8 mouse cellular contexts compared by ENCODE assay signal in genomic region chr5:121843138-121843905, GRCm38 (mm10). TPM values are rescaled to one million over a fixed set of nuclear protein-coding genes. Genes with fewer than 3 reads are reported as not detected.
DNase-seq lines count a peak whose midpoint lies in the region; ATAC-seq and TF ChIP-seq lines count a peak whose summit lies in the region.

No protein-coding gene starts in this region.

- intact Hi-C loops in gastrocnemius, adult 2 months (cut with DNase I), result loop anchor here (2.0 to 10.0 kb wide), 2 partner anchors 49 to 215 kb away; no protein-coding TSS in a partner anchor

- peak overlapping the region; percentile 73 for H3K4me3 ChIP-seq in gastrocnemius, adult 2 months
- peak overlapping the region; percentile 18 for H3K4me3 ChIP-seq in C2C12 (ENCODE audit: insufficient read depth, poor library complexity, severe bottlenecking)
- peak overlapping the region; percentile 44 for H3K4me3 ChIP-seq in forebrain, embryonic 13.5 days
- H3K4me3 ChIP-seq in liver, embryonic 12.5 days, result peak overlapping the region; percentile 61
- peak overlapping the region; percentile 54 for H3K4me3 ChIP-seq in stomach, embryonic 16.5 days (replicated peaks; ENCODE audit: low read length)

- H3K4me1 ChIP-seq in forebrain, embryonic 13.5 days, result peaks cover 27% of the 10 kb centered on the region
- H3K4me1 ChIP-seq in liver, embryonic 12.5 days, result peaks cover 51% of the 10 kb centered on the region
- peaks cover 15% of the 10 kb centered on the region for H3K4me1 ChIP-seq in stomach, embryonic 16.5 days (ENCODE audit: control insufficient read depth, insufficient read depth, low read length)

- peak overlapping the region; percentile 83 for H3K27ac ChIP-seq in gastrocnemius, adult 2 months
- H3K27ac ChIP-seq in forebrain, embryonic 13.5 days, result no peak overlapping the region
- no peak overlapping the region for H3K27ac ChIP-seq in liver, embryonic 12.5 days
- no peak overlapping the region for H3K27ac ChIP-seq in stomach, embryonic 16.5 days (ENCODE audit: low read length)

- no peak for TF ChIP-seq CTCF in gastrocnemius, adult 2 months (IDR thresholded peaks at IDR 0.05)
- no peak for TF ChIP-seq CTCF in C2C12 (IDR thresholded peaks at IDR 0.05; ENCODE audit: control insufficient read depth, insufficient read depth, insufficient read length)

- WGBS in forebrain, embryonic 13.5 days, result 14% methylated on average over 17 of the region's 17 CpGs
- 12% methylated on average over 17 of the region's 17 CpGs for WGBS in liver, embryonic 12.5 days (ENCODE audit: insufficient replicate concordance)
- 14% methylated on average over 17 of the region's 17 CpGs for WGBS in stomach, embryonic 16.5 days

- H3K27me3 ChIP-seq in C2C12 (ENCODE audit: control insufficient read depth, insufficient read depth, insufficient read length), result no peaks in the 10 kb centered on the region
- H3K27me3 ChIP-seq in forebrain, embryonic 13.5 days, result peaks cover 69% of the 10 kb centered on the region
- peaks cover 54% of the 10 kb centered on the region for H3K27me3 ChIP-seq in liver, embryonic 12.5 days (replicated peaks)
- H3K27me3 ChIP-seq in stomach, embryonic 16.5 days (ENCODE audit: control insufficient read depth, insufficient read depth, low read length), result peaks cover 7% of the 10 kb centered on the region

- H3K9me3 ChIP-seq in forebrain, embryonic 13.5 days (replicated peaks), result no peaks in the 10 kb centered on the region; the same call in 1 of the 2 replicates
- H3K9me3 ChIP-seq in liver, embryonic 12.5 days (replicated peaks), result no peaks in the 10 kb centered on the region
- no peaks in the 10 kb centered on the region for H3K9me3 ChIP-seq in stomach, embryonic 16.5 days (replicated peaks; ENCODE audit: control insufficient read depth, low read length)

- no peak overlapping the region for H3ac ChIP-seq in C2C12 (ENCODE audit: control insufficient read depth, insufficient read length, low read depth)

- H3K79me3 ChIP-seq in C2C12 (ENCODE audit: low read depth), result no peaks in the 10 kb centered on the region

- H3K4me2 ChIP-seq in forebrain, embryonic 13.5 days, result peak overlapping the region; percentile 75
- H3K4me2 ChIP-seq in liver, embryonic 12.5 days, result peak overlapping the region; percentile 87
- peak overlapping the region; percentile 75 for H3K4me2 ChIP-seq in stomach, embryonic 16.5 days (ENCODE audit: low read depth, low read length)

- no peaks in the 10 kb centered on the region for H3K36me3 ChIP-seq in C2C12 (ENCODE audit: control insufficient read depth, insufficient read depth)
- H3K36me3 ChIP-seq in forebrain, embryonic 13.5 days (ENCODE audit: poor library complexity, severe bottlenecking), result no peaks in the 10 kb centered on the region
- no peaks in the 10 kb centered on the region for H3K36me3 ChIP-seq in liver, embryonic 12.5 days
- no peaks in the 10 kb centered on the region for H3K36me3 ChIP-seq in stomach, embryonic 16.5 days (ENCODE audit: control insufficient read depth, insufficient read depth, low read length)

- no peak overlapping the region for H3K9ac ChIP-seq in forebrain, embryonic 13.5 days
- H3K9ac ChIP-seq in liver, embryonic 12.5 days, result peak overlapping the region; percentile 67
- H3K9ac ChIP-seq in stomach, embryonic 16.5 days (ENCODE audit: low read length), result 0 out of 2 replicates have a peak overlapping the region, but pooled peaks have one; percentile 1

- no peaks in the 10 kb centered on the region for H3K79me2 ChIP-seq in C2C12 (ENCODE audit: control insufficient read depth, insufficient read depth)

- ATAC-seq in forebrain, embryonic 13.5 days, result no peak
- peak; percentile 11; the same call in 1 of the 2 replicates for ATAC-seq in liver, embryonic 12.5 days
- ATAC-seq in stomach, embryonic 16.5 days (ENCODE audit: insufficient read depth, low FRiP score), result no peak; the same call in 1 of the 2 replicates

- DNase-seq in gastrocnemius, adult 2 months, result no peak
- DNase-seq in gastrocnemius, postnatal 25 days, result no peak
- DNase-seq in frontal cortex, postnatal 14 days (ENCODE audit: low spot score in 2 of 2), result no peak
- DNase-seq in adrenal gland, adult 2 months, result no peak

TF ChIP-seq in C2C12, 6 proteins besides CTCF, POLR2A, EP300 and RAD21:
- TF ChIP-seq USF1 (IDR thresholded peaks at IDR 0.05; ENCODE audit: low read depth), result no peak
- no peak for TF ChIP-seq MAX (IDR thresholded peaks at IDR 0.05)
- TF ChIP-seq CEBPB (IDR thresholded peaks at IDR 0.05; ENCODE audit: low read depth), result no peak
- no peak for TF ChIP-seq FOSL1 (IDR thresholded peaks at IDR 0.05; ENCODE audit: insufficient read depth, low read length, poor library complexity, severe bottlenecking)
- TF ChIP-seq MYOD1 (IDR thresholded peaks at IDR 0.05; ENCODE audit: control insufficient read depth, insufficient read length, low read depth), result no peak
- TF ChIP-seq MYOG (IDR thresholded peaks at IDR 0.05; ENCODE audit: control insufficient read depth, extremely low read depth, insufficient read length), result no peak
TF ChIP-seq in C2C12: peak in this region for 0.

RNA-seq across cellular contexts. Expression of gene Pheta1, which starts 5.5 kb away (rescaled TPM):
- 1 to 10 TPM; 4.7 to 6.4 TPM for total RNA-seq in gastrocnemius, adult 2 months (2021)
- 1 to 10 TPM; 4.3 to 4.9 TPM for total RNA-seq in gastrocnemius, postnatal 25 days (2021)
- 12.9 TPM for polyA plus RNA-seq in C2C12 (2012; fragmentation: generic; extraction: Trizol)
- polyA plus RNA-seq in forebrain, embryonic 13.5 days (2015; fragmentation: Nextera tagmentation; extraction: Ambion mirVana), result 46.8 and 50.7 TPM in 2 replicates
- polyA plus RNA-seq in liver, embryonic 12.5 days (2016; fragmentation: Nextera tagmentation; extraction: Ambion mirVana), result 6.6 and 7.3 TPM in 2 replicates
- polyA plus RNA-seq in stomach, embryonic 16.5 days (2015; fragmentation: Nextera tagmentation; extraction: Ambion mirVana), result 16.9 and 17.4 TPM in 2 replicates
- 1 to 10 TPM; 5.6 to 9.2 TPM for total RNA-seq in adrenal gland, adult 2 months (2021)
- 24.3 and 27.4 TPM in 2 replicates for polyA plus RNA-seq in adrenal gland, adult 2 months (2012; rRNA removed)

RNA-seq across cellular contexts. Expression of gene Sh2b3, which starts 5.9 kb away (rescaled TPM):
- total RNA-seq in gastrocnemius, adult 2 months (2021), result 10 to 100 TPM; 11.9 to 15.4 TPM
- total RNA-seq in gastrocnemius, postnatal 25 days (2021), result 10 to 100 TPM; 12.1 to 14.9 TPM
- polyA plus RNA-seq in C2C12 (2012; fragmentation: generic; extraction: Trizol), result 46.2 TPM
- 4.7 and 4.8 TPM in 2 replicates for polyA plus RNA-seq in forebrain, embryonic 13.5 days (2015; fragmentation: Nextera tagmentation; extraction: Ambion mirVana)
- polyA plus RNA-seq in liver, embryonic 12.5 days (2016; fragmentation: Nextera tagmentation; extraction: Ambion mirVana), result 13.0 TPM in 2 replicates
- 8.3 and 8.8 TPM in 2 replicates for polyA plus RNA-seq in stomach, embryonic 16.5 days (2015; fragmentation: Nextera tagmentation; extraction: Ambion mirVana)
- 10 to 100 TPM; 28.8 to 32.1 TPM for total RNA-seq in adrenal gland, adult 2 months (2021)
- polyA plus RNA-seq in adrenal gland, adult 2 months (2012; rRNA removed), result 138 and 147 TPM in 2 replicates

Comparison
In these comparisons a context has a peak if more than half of its experiments do, and no peak if none do; other contexts are left out.
1. H3K4me3 ChIP-seq: peak in every context shown above with its lines; median percentile 73 in gastrocnemius, adult 2 months; 61 in liver, embryonic 12.5 days; 54 in stomach, embryonic 16.5 days; 44 in forebrain, embryonic 13.5 days; 18 in C2C12.